Mouse (Mus musculus) midbrain, embryonic 16.5 days (tissue): ENCODE measurements around the gene Rasgef1a. TPM values are rescaled to one million over a fixed set of nuclear protein-coding genes. Genes with fewer than 3 reads are reported as not detected.

Experiments
- ATAC-seq: fragments of 200-750 bp; cut with Nextera tagmentation; 2 replicates; pipeline ENCODE4 v1.8.0; 2017; ENCODE audit warnings: moderate TSS enrichment
- H3K27ac ChIP-seq: fragments of 300-500 bp; sonication (generic); 2 replicates; pipeline ENCODE4 v1.5.1; 2014; ENCODE audit warnings: mild to moderate bottlenecking, low read length, mixed read lengths
- H3K27me3 ChIP-seq: fragments of 300-500 bp; sonication (generic); 2 replicates; pipeline ENCODE4 v1.6.1; 2014; ENCODE audit warnings: low read depth, low read length, mixed read lengths; ENCODE audit not compliant: control insufficient read depth, insufficient read depth
- H3K36me3 ChIP-seq: fragments of 300-500 bp; sonication (generic); 2 replicates; pipeline ENCODE4 v1.6.1; 2014; ENCODE audit warnings: mild to moderate bottlenecking, low read length, moderate library complexity, mixed read lengths; ENCODE audit not compliant: control insufficient read depth, insufficient read depth
- H3K4me1 ChIP-seq: fragments of 300-500 bp; sonication (generic); 2 replicates; pipeline ENCODE4 v1.6.1; 2014; ENCODE audit warnings: mild to moderate bottlenecking, low read length, mixed read lengths; ENCODE audit not compliant: control insufficient read depth, insufficient read depth
- H3K4me2 ChIP-seq: fragments of 300-500 bp; sonication (generic); 2 replicates; pipeline ENCODE4 v1.6.1; 2014; ENCODE audit warnings: mild to moderate bottlenecking, low read length, mixed read lengths
- H3K4me3 ChIP-seq: fragments of 300-500 bp; sonication (generic); 2 replicates; pipeline ENCODE4 v1.5.1; 2014; ENCODE audit warnings: low read depth, mild to moderate bottlenecking, low read length, moderate library complexity, mixed read lengths
- H3K9ac ChIP-seq: fragments of 300-500 bp; sonication (generic); 2 replicates; pipeline ENCODE4 v1.6.1; 2014; ENCODE audit warnings: low read depth, low read length, mixed read lengths
- H3K9me3 ChIP-seq: fragments of 300-500 bp; sonication (generic); replicated peaks from 2 replicates; pipeline ENCODE4 v1.6.1; 2014; ENCODE audit warnings: mild to moderate bottlenecking, low read length, mixed read lengths; ENCODE audit not compliant: control insufficient read depth, poor library complexity, severe bottlenecking
- WGBS: fragments of 180-500 bp; shearing (Covaris S2); extraction: QIAGEN DNeasy Blood & Tissue Kit; methylation state at CpG from one replicate; pipeline ENCODE4 v1.1.7; 2014; 5-methylcytosine and 5-hydroxymethylcytosine counted together
- polyA plus RNA-seq: library from polyadenylated mRNA; unstranded; fragments of >200 nt; fragmentation: Nextera tagmentation; extraction: Ambion mirVana; gene quantifications from 2 replicates; pipeline ENCODE4 v1.2.1, GENCODE M21; 2015

The Rasgef1a gene
- polyA plus RNA-seq, 1 experiment from 2014 or later, result 8.8 TPM

DNA sequence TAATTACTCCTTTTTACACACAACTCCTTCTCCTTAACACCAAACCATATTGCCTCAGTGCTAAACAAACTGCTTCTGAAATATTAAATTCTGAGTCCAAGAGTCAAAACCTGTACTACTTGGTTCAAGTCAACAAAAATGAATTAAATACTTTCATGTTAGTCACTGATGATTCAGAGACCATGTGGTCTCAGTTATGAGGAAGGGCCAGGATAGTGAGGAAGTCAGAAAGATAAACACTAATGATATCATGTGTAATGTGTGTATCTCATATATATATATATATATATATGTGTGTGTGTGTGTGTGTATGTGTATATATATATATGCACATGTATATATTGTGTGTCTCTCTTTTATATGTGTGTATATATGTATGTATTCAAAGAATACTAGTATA is 115.3 kb downstream of the Rasgef1a start:
- Histone ChIP-seq H3K4me1 (no peaks in the 10 kb centered on the region), H3K9me3 (no peaks in the 10 kb centered on the region), H3K4me2 (no peak overlapping the region), H3K36me3 (peaks cover 10% of the 10 kb centered on the region; the same call in 1 of the 2 replicates), H3K27me3 (no peaks in the 10 kb centered on the region), H3K9ac (no peak overlapping the region), H3K27ac (no peak overlapping the region), H3K4me3 (no peak overlapping the region)
- no peak for ATAC-seq

DNA sequence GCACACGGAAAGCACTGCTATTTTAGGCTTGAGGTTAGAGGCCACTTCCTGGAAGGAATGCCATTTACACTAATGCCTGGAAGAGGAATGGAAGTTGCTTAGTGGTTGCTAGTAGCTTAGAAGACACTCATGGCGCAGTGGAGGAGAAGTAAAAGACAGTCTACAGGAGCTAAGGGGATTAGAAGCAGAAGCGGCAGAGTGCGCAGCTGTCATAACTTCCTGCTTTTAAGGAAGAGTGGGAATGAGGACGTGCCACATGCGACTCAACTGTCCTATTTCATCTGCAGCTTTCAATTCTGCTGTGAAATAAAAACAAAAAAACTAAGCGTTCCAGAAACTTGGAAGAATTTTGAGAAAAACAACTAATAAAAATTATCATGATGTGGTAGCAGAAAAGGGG is 116.0 kb downstream of the Rasgef1a start:
- no peak for ATAC-seq
- no peaks in the 10 kb centered on the region for H3K27me3 ChIP-seq
- no peaks in the 10 kb centered on the region for H3K4me1 ChIP-seq
- no peak overlapping the region for H3K27ac ChIP-seq
- no peak overlapping the region for H3K4me3 ChIP-seq
- 88% methylated on average over 7 of the region's 7 CpGs for WGBS
- no peak overlapping the region for H3K4me2 ChIP-seq
- H3K9me3 ChIP-seq, result no peaks in the 10 kb centered on the region
- no peak overlapping the region for H3K9ac ChIP-seq
- peaks cover 10% of the 10 kb centered on the region; the same call in 1 of the 2 replicates for H3K36me3 ChIP-seq

DNA sequence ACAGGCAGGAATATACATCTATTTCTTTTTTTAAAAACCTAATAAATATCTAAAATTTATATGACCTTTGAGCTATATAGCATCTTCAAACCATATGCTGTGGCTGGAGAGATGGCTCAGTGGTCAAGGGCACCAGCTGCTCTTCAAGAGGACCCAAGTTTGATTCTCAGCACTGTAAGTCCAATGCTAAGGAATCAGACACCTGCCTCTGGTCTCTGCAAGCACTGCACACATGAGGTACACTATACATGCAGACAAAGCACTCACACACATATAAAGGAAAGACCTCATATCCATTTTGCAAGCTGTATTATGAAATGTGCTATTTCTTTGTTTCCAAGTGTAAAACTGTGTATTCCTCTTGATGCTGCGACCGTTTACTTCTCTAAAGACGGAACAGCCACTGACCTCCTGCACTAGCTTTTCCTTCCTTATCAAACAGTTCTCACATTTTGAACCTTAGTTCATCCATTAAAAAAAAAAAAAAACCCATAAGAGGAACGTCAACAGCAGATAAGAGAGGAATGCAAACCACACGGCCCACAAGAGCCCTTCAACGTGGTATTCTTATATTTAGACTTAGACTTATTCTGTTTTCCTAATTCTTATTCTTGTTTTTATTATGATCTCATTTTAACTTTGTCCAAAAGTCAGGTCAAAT is 116.7 kb downstream of the Rasgef1a start:
- no peaks in the 10 kb centered on the region for H3K9me3 ChIP-seq
- no peak overlapping the region for H3K9ac ChIP-seq

DNA sequence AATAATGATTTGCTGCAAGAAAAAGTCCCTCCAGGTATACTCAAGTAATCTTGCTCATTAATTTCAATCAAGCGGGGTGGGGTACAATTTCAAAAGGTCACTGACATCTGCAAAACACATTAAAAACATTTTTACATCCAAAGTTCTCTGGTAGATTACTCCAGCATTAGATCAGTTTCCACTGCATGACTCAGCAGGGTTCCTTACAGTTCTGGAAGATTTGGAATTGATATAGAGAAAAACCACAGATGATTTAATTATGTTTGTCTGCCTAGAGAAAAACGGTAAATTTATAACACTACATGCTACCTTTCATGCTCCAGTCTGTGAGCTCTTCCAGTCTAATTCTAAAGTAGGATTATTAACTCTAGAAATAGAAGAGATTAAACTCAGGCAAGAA is 118.8 kb downstream of the Rasgef1a start:
- no peak overlapping the region for H3K4me2 ChIP-seq
- no peaks in the 10 kb centered on the region for H3K4me1 ChIP-seq
- H3K27ac ChIP-seq, result no peak overlapping the region
- 80% methylated on average over 2 of the region's 2 CpGs for WGBS
- ATAC-seq, result no peak
- H3K4me3 ChIP-seq, result no peak overlapping the region
- H3K27me3 ChIP-seq, result no peaks in the 10 kb centered on the region
- H3K9ac ChIP-seq, result no peak overlapping the region
- no peaks in the 10 kb centered on the region for H3K9me3 ChIP-seq
- H3K36me3 ChIP-seq, result 0 out of 2 replicates have a peak, but pooled peaks cover 3% of the 10 kb centered on the region

More for the DNA sequence above, 116.7 kb downstream of the Rasgef1a start:
- H3K27me3 ChIP-seq, result no peaks in the 10 kb centered on the region
- H3K4me3 ChIP-seq, result no peak overlapping the region
- H3K4me2 ChIP-seq, result no peak overlapping the region
- H3K4me1 ChIP-seq, result no peaks in the 10 kb centered on the region
- peaks cover 10% of the 10 kb centered on the region; the same call in 1 of the 2 replicates for H3K36me3 ChIP-seq
- ATAC-seq, result no peak
- H3K27ac ChIP-seq, result no peak overlapping the region
- 93% methylated on average over 6 of the region's 6 CpGs for WGBS

DNA sequence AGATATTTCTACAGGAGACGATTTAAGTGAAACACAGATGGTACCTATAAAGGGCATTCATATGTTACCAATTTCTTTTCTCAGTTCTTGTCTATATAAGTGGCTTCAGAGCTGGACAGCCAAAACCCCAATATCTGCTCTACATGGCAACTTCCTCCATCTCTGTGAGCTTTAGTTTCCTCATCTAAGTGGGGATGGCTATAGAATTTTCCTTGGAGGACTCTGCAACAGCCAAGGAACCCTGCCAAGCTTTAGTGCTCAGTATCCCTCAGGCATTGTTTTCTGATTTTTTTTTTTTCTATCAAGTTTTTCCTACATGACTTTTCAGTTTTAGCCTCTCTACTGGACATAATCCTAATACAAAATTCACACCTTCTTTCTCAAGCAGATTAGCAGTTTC is 123.2 kb downstream of the Rasgef1a start:
- H3K4me2 ChIP-seq, result no peak overlapping the region
- WGBS, result 89% methylated on average over 1 of the region's 1 CpGs
- no peak overlapping the region for H3K9ac ChIP-seq
- H3K4me3 ChIP-seq, result no peak overlapping the region
- no peaks in the 10 kb centered on the region for H3K9me3 ChIP-seq
- no peak overlapping the region for H3K27ac ChIP-seq
- no peaks in the 10 kb centered on the region for H3K27me3 ChIP-seq
- ATAC-seq, result no peak
- H3K4me1 ChIP-seq, result peaks cover 7% of the 10 kb centered on the region
- H3K36me3 ChIP-seq, result no peaks in the 10 kb centered on the region

DNA sequence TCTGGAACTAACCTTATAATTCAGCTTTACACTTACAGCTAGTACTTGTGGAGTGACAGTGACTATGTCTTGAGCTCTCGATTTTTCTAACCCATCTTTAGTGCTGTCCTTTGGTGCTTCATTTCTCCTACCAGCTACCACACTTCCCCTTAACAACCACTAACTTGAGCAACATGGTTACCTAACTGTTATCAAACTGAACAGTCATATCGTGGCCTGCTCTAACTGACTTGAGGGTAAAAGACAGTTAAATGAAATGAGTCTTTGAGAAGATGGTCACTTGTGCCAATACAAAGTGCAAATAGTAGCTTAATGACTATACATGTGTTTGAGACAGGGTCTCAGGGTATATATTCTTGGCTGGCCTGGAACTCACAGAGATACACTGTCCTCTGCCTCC is 125.9 kb downstream of the Rasgef1a start:
- Histone ChIP-seq H3K36me3 (no peaks in the 10 kb centered on the region), H3K27me3 (no peaks in the 10 kb centered on the region), H3K9ac (0 out of 2 replicates have a peak overlapping the region, but pooled peaks have one; percentile 14), H3K27ac (no peak overlapping the region), H3K4me1 (peaks cover 7% of the 10 kb centered on the region), H3K9me3 (no peaks in the 10 kb centered on the region), H3K4me3 (no peak overlapping the region), H3K4me2 (no peak overlapping the region)
- WGBS, result 87% methylated on average over 2 of the region's 2 CpGs
- ATAC-seq, result no peak

DNA sequence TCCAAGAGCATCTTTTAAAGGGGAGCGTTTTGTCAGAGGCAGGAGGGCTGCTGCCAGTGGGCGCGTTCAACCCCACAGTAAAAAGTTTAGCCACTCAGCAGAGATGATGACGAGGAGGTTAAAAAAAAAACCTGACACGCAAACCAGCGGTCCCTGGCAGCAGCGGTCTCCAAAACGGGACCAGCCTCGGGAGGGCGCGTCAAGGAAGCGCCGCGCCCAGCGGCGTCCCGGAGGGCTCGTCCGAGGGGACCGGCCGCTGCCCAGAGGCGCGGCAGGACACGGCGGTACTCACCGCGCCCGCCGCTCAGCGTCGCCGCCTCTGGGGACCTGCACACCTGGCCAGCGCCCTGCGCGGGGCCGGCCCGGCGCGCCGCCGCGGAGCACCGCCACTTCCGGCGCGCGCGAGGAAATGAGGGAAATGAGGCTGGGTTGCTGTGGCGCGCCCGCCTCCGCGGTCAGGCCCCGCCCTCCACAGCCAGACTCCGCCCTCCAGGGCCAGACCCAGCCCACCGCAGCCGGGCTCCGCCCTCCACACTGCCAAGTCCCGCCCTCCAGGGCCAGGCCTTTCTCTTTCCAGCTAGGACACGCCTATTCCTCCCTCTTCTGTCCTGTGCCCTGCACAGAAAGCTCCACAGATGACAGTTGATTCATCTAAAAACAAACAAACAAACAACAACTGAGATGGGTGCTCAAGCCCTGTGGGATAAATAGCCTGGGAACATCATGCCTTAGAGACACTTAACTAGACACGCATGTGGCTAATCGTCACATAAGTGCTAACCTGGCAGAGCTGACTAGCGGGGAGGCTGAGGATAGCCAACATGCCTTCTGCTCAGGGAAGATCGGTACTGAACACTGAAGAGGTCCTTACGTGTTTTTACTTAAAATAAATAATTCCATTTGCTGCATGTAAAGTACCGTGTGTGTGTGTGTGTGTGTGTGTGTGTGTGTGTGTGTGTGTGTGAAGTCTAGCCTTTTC is 127.8 kb downstream of the Rasgef1a start, which contains the start of gene Csgalnact2:
Csgalnact2 (minus strand) TSS at position 410 of the 979 bp plus-strand sequence.
- Histone ChIP-seq H3K9me3 (no peaks in the 10 kb centered on the region), H3K27ac (peak within 1 kb of the TSS; percentile 78), H3K4me1 (peaks cover 7% of the 10 kb centered on the region), H3K36me3 (no peaks in the 10 kb centered on the region), H3K9ac (peak within 1 kb of the TSS; percentile 80), H3K27me3 (no peaks in the 10 kb centered on the region), H3K4me3 (peak within 1 kb of the TSS; percentile 69), H3K4me2 (peak within 1 kb of the TSS; percentile 89)
- peak; percentile 99 for ATAC-seq
- 5% methylated on average over 65 of the region's 66 CpGs for WGBS

DNA sequence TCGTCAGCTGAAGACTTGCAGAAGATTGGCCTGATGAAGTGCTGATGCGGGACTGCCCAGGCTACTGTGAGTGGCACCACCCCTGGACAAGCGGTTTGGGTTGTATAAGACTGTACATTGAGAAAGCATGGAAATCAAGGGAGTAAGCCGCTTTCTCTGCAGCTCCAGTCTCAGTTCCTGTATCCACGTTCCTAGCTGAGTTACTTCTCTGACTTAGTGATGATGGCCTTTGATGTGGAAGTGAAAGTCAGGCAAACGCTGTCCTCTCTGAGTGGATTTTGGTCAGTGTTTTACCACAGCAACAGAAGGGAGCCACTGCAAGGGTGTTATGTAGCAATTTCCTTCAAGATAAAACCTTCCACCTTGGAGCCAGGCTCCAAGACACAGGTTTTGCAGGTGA is 129.7 kb downstream of the Rasgef1a start:
- Histone ChIP-seq H3K9me3 (no peaks in the 10 kb centered on the region), H3K36me3 (no peaks in the 10 kb centered on the region), H3K4me3 (no peak overlapping the region), H3K4me1 (peaks cover 7% of the 10 kb centered on the region), H3K27ac (no peak overlapping the region), H3K27me3 (no peaks in the 10 kb centered on the region), H3K9ac (no peak overlapping the region), H3K4me2 (no peak overlapping the region)
- no peak for ATAC-seq
- WGBS, result 92% methylated on average over 6 of the region's 6 CpGs
